Mouse (Mus musculus): ENCODE data around the gene Paxbp1. TPM values are rescaled to one million over a fixed set of nuclear protein-coding genes. Genes with fewer than 3 reads are reported as not detected.

The Paxbp1 gene
- polyA plus RNA-seq, 1 experiment from 2014 or later: 36.2 TPM

DNA sequence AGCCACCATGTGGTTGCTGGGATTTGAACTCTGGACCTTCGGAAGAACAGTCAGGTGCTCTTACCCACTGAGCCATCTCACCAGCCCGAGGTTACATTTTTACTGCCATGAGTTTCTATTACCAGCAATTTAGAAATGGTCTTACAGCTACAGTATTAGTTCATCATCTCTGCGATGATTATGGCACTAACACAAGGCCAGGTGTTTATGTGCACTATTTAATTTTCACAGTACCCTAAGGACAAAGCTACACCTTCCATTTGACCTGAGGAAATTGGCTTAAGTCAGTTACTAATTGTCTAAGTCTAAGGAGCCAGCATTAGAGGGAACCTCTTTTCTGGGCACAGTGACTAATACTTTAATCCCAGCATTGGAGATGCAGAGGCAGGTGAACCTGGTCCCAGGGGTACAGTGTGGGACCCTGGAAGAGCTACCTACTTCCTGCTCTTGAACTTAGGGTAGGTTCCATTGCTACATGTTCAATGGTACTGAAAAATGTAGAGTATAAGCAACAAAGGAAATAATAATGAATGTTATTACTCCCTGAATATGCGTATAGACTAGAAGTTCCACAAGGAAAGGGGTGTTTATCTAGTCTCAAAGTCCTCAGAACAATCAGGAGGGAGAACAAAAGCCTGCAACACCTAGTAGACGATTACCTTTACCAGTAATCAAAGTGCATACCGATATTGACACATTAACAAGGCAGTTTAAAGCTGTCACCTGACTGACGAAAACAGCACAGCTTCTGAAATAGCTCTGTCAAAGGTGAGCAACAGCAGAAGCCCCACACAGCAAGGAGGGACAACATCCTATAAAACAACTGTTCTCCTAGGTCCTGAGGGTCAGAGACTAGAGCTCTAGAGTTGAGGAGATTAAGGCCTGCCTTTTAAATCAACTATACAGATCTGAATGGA lies 47.8 kb downstream of the Paxbp1 start:
- Histone ChIP-seq H3K79me2 (ENCODE audit: inconsistent target) (peaks cover 92% of the 10 kb centered on the region), H3K27ac (no peak overlapping the region), H3K4me3 (ENCODE audit: inconsistent target) (no peak overlapping the region), H3K36me3 (ENCODE audit: inconsistent target) (peaks cover 19% of the 10 kb centered on the region)
- 98% methylated on average over 7 of the region's 7 CpGs for WGBS (ENCODE audit: missing documents)

DNA sequence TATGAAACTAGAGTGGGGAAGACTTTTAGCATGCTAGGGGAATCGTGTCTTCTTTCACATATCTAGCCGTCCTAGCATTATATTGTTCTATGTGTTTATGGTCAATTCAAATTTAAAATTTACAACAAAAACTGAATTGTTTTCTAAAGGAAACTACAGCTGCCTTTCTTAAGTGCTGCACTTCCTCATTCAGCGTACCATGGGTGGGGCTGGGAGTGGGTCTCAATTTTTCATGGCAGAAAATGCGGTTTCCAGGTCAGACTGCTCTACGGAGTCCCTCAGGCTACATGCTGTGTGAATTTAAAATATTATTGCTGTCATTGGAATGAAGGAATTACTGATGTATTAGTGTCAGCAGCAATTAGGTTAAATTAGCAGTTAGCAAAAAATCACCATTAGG lies 48.8 kb downstream of the Paxbp1 start:
- peaks cover 97% of the 10 kb centered on the region for H3K79me2 ChIP-seq (ENCODE audit: inconsistent target)
- 5% methylated on average over 5 of the region's 5 CpGs for WGBS (ENCODE audit: missing documents)
- peaks cover 30% of the 10 kb centered on the region for H3K36me3 ChIP-seq (ENCODE audit: inconsistent target)
- H3K27ac ChIP-seq: peak overlapping the region; percentile 87
- H3K4me3 ChIP-seq (ENCODE audit: inconsistent target): peak overlapping the region; percentile 11; the same call in 1 of the 2 replicates

DNA sequence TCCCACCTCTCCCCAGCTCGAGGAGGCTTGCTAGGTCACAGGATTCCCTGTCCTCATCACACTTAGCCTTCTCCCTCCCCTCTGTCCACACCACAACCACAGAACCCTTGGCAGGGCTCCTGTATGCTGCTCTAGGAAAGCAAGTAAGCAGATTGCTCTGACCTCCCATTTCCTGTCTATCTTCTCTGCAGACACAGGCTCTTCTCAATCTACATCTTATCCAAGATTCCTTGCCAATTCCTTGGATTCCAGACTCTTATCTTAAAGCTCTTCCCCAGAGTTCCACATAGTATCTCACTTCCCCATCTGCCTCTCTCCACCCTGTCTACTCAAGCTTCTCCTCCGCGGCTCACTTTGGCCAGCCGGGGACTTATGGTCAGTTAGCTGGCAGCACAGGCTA lies 49.3 kb downstream of the Paxbp1 start:
- Histone ChIP-seq H3K4me3 (ENCODE audit: inconsistent target) (peak overlapping the region; percentile 11; the same call in 1 of the 2 replicates), H3K27ac (peak overlapping the region; percentile 87), H3K36me3 (ENCODE audit: inconsistent target) (peaks cover 35% of the 10 kb centered on the region), H3K79me2 (ENCODE audit: inconsistent target) (peaks cover 97% of the 10 kb centered on the region)
- WGBS (ENCODE audit: missing documents): 0% methylated on average over 4 of the region's 4 CpGs

DNA sequence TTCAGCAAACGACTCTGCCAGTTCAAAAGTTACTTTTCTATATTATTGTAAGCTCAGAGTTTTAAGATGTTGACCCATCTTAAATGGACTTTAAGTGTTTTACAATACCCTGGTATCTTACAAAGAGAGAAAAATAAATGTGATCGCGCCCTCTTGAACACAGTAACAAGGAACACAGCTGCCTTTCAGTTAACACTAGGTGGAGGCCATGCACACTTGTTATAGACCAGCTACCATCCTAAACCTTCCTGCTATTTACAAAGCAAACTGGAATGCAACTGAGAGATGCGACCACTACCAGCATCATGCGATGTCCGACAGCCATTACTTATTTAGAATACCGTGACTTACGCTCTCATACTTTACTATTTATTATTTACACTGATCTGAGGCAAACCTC lies 55.2 kb downstream of the Paxbp1 start:
- Histone ChIP-seq H3K27ac (no peak overlapping the region), H3K79me2 (ENCODE audit: inconsistent target) (peaks cover 100% of the 10 kb centered on the region), H3K4me3 (ENCODE audit: inconsistent target) (no peak overlapping the region), H3K36me3 (ENCODE audit: inconsistent target) (peaks cover 78% of the 10 kb centered on the region)
- WGBS (ENCODE audit: missing documents): 95% methylated on average over 8 of the region's 8 CpGs

DNA sequence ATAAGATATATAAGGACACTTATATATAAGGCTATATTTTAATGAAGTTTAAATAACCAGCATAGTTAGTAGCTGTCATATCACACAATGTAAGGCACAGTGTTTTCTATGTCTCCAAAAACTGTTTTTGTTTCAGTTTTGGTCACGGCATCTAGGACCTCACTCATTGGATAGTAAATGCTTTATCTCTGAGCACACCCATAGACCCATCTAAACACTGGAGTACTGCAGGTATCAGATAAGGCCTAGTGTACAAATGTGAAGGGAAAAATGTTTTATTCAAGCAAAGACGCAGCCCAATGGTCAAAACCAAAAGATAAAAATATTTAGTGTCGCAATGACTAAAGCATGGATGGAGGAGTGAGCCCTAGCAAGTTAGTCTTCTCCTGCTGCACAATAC lies 55.7 kb downstream of the Paxbp1 start:
- Histone ChIP-seq H3K4me3 (ENCODE audit: inconsistent target) (no peak overlapping the region), H3K36me3 (ENCODE audit: inconsistent target) (peaks cover 78% of the 10 kb centered on the region), H3K79me2 (ENCODE audit: inconsistent target) (peaks cover 100% of the 10 kb centered on the region), H3K27ac (no peak overlapping the region)
- 96% methylated on average over 3 of the region's 3 CpGs for WGBS (ENCODE audit: missing documents)

DNA sequence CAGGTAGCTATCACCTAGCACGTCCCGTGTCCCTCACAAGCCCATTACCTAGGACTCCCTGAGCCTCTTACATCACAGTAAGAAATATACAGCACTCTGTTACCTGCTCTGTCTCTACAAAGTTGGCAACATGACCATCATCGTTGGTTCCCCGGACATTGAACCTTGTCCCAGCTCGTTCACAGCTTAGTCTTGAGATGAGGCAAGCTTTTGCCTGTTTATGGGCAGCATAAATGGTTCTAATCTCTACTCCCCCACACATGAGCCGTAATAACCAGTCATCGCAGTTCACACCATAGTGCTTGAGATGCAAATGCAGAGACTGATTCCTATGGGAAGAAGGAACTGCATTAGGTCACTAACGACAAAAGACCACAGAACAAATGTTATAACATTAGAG lies 56.3 kb downstream of the Paxbp1 start:
- no peak overlapping the region for H3K4me3 ChIP-seq (ENCODE audit: inconsistent target)
- H3K79me2 ChIP-seq (ENCODE audit: inconsistent target): peaks cover 100% of the 10 kb centered on the region
- WGBS (ENCODE audit: missing documents): 96% methylated on average over 8 of the region's 8 CpGs
- no peak overlapping the region for H3K27ac ChIP-seq
- peaks cover 77% of the 10 kb centered on the region for H3K36me3 ChIP-seq (ENCODE audit: inconsistent target)

DNA sequence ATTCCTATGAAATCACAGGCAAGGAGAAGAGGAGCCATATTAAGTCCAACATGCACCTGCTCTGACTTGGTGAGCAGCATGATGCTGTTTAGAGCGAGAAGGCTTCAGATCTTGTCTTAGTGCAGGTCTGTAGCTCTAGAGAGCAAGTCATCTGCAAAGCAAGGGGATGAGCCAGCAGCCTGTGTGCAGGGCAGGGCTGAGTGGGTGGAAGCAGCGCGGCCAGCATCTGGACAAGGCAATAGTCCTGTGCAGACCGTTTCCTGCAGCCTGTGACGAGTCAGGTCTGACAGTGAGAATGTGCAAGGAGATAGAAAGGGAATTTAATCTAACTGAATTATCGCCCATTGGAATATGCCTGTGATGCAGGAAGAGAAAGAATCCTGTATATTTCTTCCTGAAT lies 73.3 kb downstream of the Paxbp1 start:
- Histone ChIP-seq H3K27ac (no peak overlapping the region), H3K36me3 (ENCODE audit: inconsistent target) (peaks cover 87% of the 10 kb centered on the region), H3K4me3 (ENCODE audit: inconsistent target) (no peak overlapping the region), H3K79me2 (ENCODE audit: inconsistent target) (no peaks in the 10 kb centered on the region)
- 97% methylated on average over 6 of the region's 6 CpGs for WGBS (ENCODE audit: missing documents)

DNA sequence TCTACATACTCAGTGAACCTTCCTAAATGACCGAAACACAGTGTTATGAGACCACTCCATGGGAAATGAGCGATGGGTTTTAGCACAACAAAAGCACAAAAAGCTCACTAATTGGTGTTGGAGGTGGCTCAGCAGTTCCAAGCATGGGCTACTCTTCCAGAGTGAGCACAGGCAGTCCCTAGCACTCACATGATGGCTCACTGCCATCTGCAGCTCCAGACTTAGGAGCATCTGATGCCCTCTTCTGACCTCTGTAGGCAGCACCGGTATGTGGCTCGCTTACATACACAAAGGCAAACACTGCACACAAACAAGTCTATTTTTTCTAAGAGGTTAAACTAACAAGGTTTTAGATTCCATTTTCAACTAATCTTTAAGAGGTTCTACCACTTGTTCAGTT lies 78.1 kb downstream of the Paxbp1 start:
- Histone ChIP-seq H3K4me3 (ENCODE audit: inconsistent target) (no peak overlapping the region), H3K36me3 (ENCODE audit: inconsistent target) (peaks cover 95% of the 10 kb centered on the region)

DNA sequence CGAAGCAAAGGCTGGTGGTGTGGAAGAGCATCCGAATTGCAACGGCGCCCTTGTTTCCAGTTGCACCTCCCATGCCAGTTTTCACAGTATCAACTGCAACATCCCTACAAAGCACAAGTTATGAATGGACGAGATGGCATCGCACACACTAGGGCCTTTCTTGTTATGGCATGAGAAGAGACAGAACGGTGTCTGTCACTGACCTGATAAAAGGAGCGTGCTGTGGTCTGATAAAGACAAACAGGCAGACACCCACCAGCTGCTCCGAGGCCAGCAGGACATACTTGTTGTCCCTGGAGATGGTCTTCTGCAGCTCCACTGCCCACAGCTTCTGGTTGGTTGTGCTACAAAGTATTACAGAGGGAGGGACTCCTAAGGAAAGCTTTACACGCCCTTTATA lies 80.0 kb downstream of the Paxbp1 start:
- WGBS (ENCODE audit: missing documents): 97% methylated on average over 10 of the region's 10 CpGs
- H3K79me2 ChIP-seq (ENCODE audit: inconsistent target): no peaks in the 10 kb centered on the region
- no peak overlapping the region for H3K27ac ChIP-seq
- H3K36me3 ChIP-seq (ENCODE audit: inconsistent target): peaks cover 90% of the 10 kb centered on the region
- H3K4me3 ChIP-seq (ENCODE audit: inconsistent target): no peak overlapping the region

More for the DNA sequence above, 78.1 kb downstream of the Paxbp1 start:
- no peak overlapping the region for H3K27ac ChIP-seq
- H3K79me2 ChIP-seq (ENCODE audit: inconsistent target): no peaks in the 10 kb centered on the region
- WGBS (ENCODE audit: missing documents): 98% methylated on average over 4 of the region's 4 CpGs

Other genes with a start within 250 kb of the Paxbp1 start
- gene Urb1, start 234.1 kb downstream of the Paxbp1 start, polyA plus RNA-seq (2018): 1.9 to 4.5 TPM (median 3.0 TPM) in 3 replicates
- not detected in 3 replicates for gene Eva1c, start 217.8 kb downstream of the Paxbp1 start, polyA plus RNA-seq (2018)
- gene Cfap298, start 109.4 kb downstream of the Paxbp1 start, polyA plus RNA-seq (2018): 4.4 to 21.5 TPM (median 8.0 TPM) in 3 replicates
- 79.6 to 138 TPM (median 127 TPM) in 3 replicates for gene Synj1, start 33.2 kb downstream of the Paxbp1 start, polyA plus RNA-seq (2018)
- gene 4932438H23Rik, start 50.6 kb upstream of the Paxbp1 start, polyA plus RNA-seq (2018): 0.08 to 0.14 TPM in 2 of 3 replicates, not detected in the other
- not detected in 3 replicates for gene Olig2, start 180.9 kb upstream of the Paxbp1 start, polyA plus RNA-seq (2018)
- gene Olig1, start 225.2 kb upstream of the Paxbp1 start, polyA plus RNA-seq (2018): not detected in 3 replicates

Measured in macrophage (primary cell).